Mouse (Mus musculus) myocyte (in vitro differentiated cells): ENCODE measurements around the gene Acvr2b. TPM values are rescaled to one million over a fixed set of nuclear protein-coding genes. Genes with fewer than 3 reads are reported as not detected.

Experiments used
- H3K27me3 ChIP-seq: one replicate; pipeline ENCODE4 v1.6.1; 2011; ENCODE audit not compliant: control insufficient read depth, insufficient read depth, insufficient read length
- H3K36me3 ChIP-seq: one replicate; pipeline ENCODE4 v1.6.1; 2011; ENCODE audit not compliant: control insufficient read depth, insufficient read depth
- H3K4me2 ChIP-seq: one replicate; pipeline ENCODE4 v1.6.1; 2011; ENCODE audit warnings: low read depth, control low read depth
- H3K4me3 ChIP-seq: one replicate; pipeline ENCODE4 v1.5.1; 2011; ENCODE audit warnings: mild to moderate bottlenecking, control low read depth, moderate library complexity
- H3K79me2 ChIP-seq: one replicate; pipeline ENCODE4 v1.6.1; 2011; ENCODE audit not compliant: control insufficient read depth, insufficient read depth
- H3ac ChIP-seq: one replicate; pipeline ENCODE4 v1.6.1; 2011; ENCODE audit not compliant: control insufficient read depth, insufficient read length
- CEBPB ChIP-seq: IDR thresholded peaks from 2 replicates; pipeline ENCODE4 v1.6.1; 2011; ENCODE audit warnings: mild to moderate bottlenecking, moderate library complexity; ENCODE audit not compliant: poor library complexity, insufficient read depth, severe bottlenecking
- E2F4 ChIP-seq: IDR thresholded peaks from one replicate; pipeline ENCODE4 v1.6.1; 2011; ENCODE audit warnings: mild to moderate bottlenecking, control low read depth, moderate library complexity; ENCODE audit not compliant: insufficient read depth
- MAX ChIP-seq: IDR thresholded peaks from one replicate; pipeline ENCODE4 v1.6.1; 2011; ENCODE audit warnings: low read depth, mild to moderate bottlenecking, control low read depth
- MYOD1 ChIP-seq, 3 experiments: IDR thresholded peaks; one replicate each; pipeline ENCODE4 v1.6.1; 2011; ENCODE audit warnings: control low read depth in 2 of 3, low read depth in 2 of 3, mild to moderate bottlenecking in 2 of 3, moderate library complexity in 1 of 3; ENCODE audit not compliant: insufficient read length in 2 of 3, control insufficient read depth in 1 of 3
- MYOG ChIP-seq, 3 experiments: IDR thresholded peaks; one replicate each; pipeline ENCODE4 v1.6.1; 2011; ENCODE audit warnings: control low read depth in 2 of 3, low read depth in 2 of 3, mild to moderate bottlenecking in 2 of 3; ENCODE audit not compliant: insufficient read length in 2 of 3, control insufficient read depth in 1 of 3, insufficient read depth in 1 of 3
- POLR2A ChIP-seq: IDR thresholded peaks from one replicate; pipeline ENCODE4 v1.6.1; 2011; ENCODE audit warnings: low read depth, mild to moderate bottlenecking, control low read depth, moderate library complexity; ENCODE audit not compliant: insufficient read length
- POLR2AphosphoS2 ChIP-seq: IDR thresholded peaks from one replicate; pipeline ENCODE4 v1.6.1; 2011; ENCODE audit warnings: low read depth, control low read depth; ENCODE audit not compliant: insufficient read length
- REST ChIP-seq: IDR thresholded peaks from one replicate; pipeline ENCODE4 v1.6.1; 2011; ENCODE audit warnings: mild to moderate bottlenecking, control low read depth, moderate library complexity; ENCODE audit not compliant: insufficient read depth, insufficient read length
- SRF ChIP-seq: IDR thresholded peaks from one replicate; pipeline ENCODE4 v1.6.1; 2011; ENCODE audit warnings: low read depth; ENCODE audit not compliant: control insufficient read depth, insufficient read length
- TCF12 ChIP-seq: IDR thresholded peaks from one replicate; pipeline ENCODE4 v1.6.1; 2011; ENCODE audit warnings: mild to moderate bottlenecking, control low read depth; ENCODE audit not compliant: poor library complexity, insufficient read depth, severe bottlenecking
- TCF3 ChIP-seq: IDR thresholded peaks from one replicate; pipeline ENCODE4 v1.6.1; 2011; ENCODE audit warnings: low read depth, control low read depth; ENCODE audit not compliant: insufficient read length
- USF1 ChIP-seq: IDR thresholded peaks from one replicate; pipeline ENCODE4 v1.6.1; 2011; ENCODE audit warnings: low read depth, mild to moderate bottlenecking, control low read depth, moderate library complexity
- polyA plus RNA-seq: library from polyadenylated mRNA; unstranded; fragments of >200 nt; fragmentation: generic; extraction: Trizol; gene quantifications from one replicate; pipeline ENCODE4 v1.2.1, GENCODE M21; 2012; ENCODE audit warnings: missing spikeins

Gene Acvr2b
- polyA plus RNA-seq, 1 experiment = 1.8 TPM

GRCm38 (mm10) chr9:119484420-119484819 is 82.5 kb downstream of the Acvr2b start:
- no peak for TF ChIP-seq E2F4
- TF ChIP-seq USF1 = no peak
- no peak for TF ChIP-seq REST
- no peak for TF ChIP-seq TCF3
- no peak for TF ChIP-seq MYOG (IDR thresholded peaks at IDR 0.05; ENCODE audit: control insufficient read depth in 1 of 3, insufficient read depth in 1 of 3, insufficient read length in 2 of 3, low read depth in 2 of 3)
- TF ChIP-seq MAX = no peak
- TF ChIP-seq CEBPB = no peak
- TF ChIP-seq POLR2A = no peak
- no peak for TF ChIP-seq POLR2AphosphoS2
- no peak for TF ChIP-seq MYOD1 (IDR thresholded peaks at IDR 0.05; ENCODE audit: control insufficient read depth in 1 of 3, insufficient read length in 2 of 3, low read depth in 2 of 3)
- TF ChIP-seq SRF = no peak
- TF ChIP-seq TCF12 = no peak
- no peak overlapping the region for H3ac ChIP-seq
- H3K4me2 ChIP-seq = peak overlapping the region; percentile 34
- no peaks in the 10 kb centered on the region for H3K27me3 ChIP-seq
- H3K4me3 ChIP-seq = no peak overlapping the region
- no peaks in the 10 kb centered on the region for H3K36me3 ChIP-seq
- no peaks in the 10 kb centered on the region for H3K79me2 ChIP-seq

Other genes with a start within 250 kb of the Acvr2b start
- gene Acaa1b, start 245.0 kb upstream of the Acvr2b start, polyA plus RNA-seq = 1.7 TPM
- gene Gm47289, start 243.0 kb upstream of the Acvr2b start, polyA plus RNA-seq = not detected
- not detected for gene Slc22a13, start 193.0 kb upstream of the Acvr2b start, polyA plus RNA-seq
- 13.5 TPM for gene Oxsr1, start 79.7 kb upstream of the Acvr2b start, polyA plus RNA-seq
- gene Acaa1a, start 62.4 kb upstream of the Acvr2b start, polyA plus RNA-seq = 61.7 TPM
- 16.0 TPM for gene Myd88, start 60.7 kb upstream of the Acvr2b start, polyA plus RNA-seq
- 1.7 TPM for gene Xylb, start 44.7 kb upstream of the Acvr2b start, polyA plus RNA-seq
- gene Slc22a14, start 36.6 kb upstream of the Acvr2b start, polyA plus RNA-seq = not detected
- gene Exog, start 42.8 kb downstream of the Acvr2b start, polyA plus RNA-seq = 4.0 TPM
- 30.6 TPM for gene Scn5a, start 176.9 kb downstream of the Acvr2b start, polyA plus RNA-seq